Mouse (Mus musculus) megakaryocyte, embryonic 14.5 days (primary cell): ENCODE data around the gene Gm4869. TPM values are rescaled to one million over a fixed set of nuclear protein-coding genes. Genes with fewer than 3 reads are reported as not detected.
A peak's percentile ranks its signal among the peaks of the same experiment; 100 is the strongest.

Experiments used
- H3K27me3 ChIP-seq: replicated peaks from 2 replicates; pipeline ENCODE3; 2012; ENCODE audit warnings: inconsistent platforms
- H3K36me3 ChIP-seq: replicated peaks from 2 replicates; pipeline ENCODE3; 2012; ENCODE audit warnings: low read length, inconsistent platforms, mixed read lengths
- H3K4me1 ChIP-seq: 2 replicates; pipeline ENCODE4 v1.6.1; 2012; ENCODE audit warnings: inconsistent platforms
- H3K4me3 ChIP-seq: replicated peaks from 2 replicates; pipeline ENCODE3; 2012; ENCODE audit warnings: moderate library complexity, mild to moderate bottlenecking, inconsistent platforms
- H3K9me3 ChIP-seq: 2 replicates; pipeline ENCODE4 v1.6.1; 2012; ENCODE audit warnings: inconsistent platforms
- FLI1 ChIP-seq: IDR thresholded peaks from 2 replicates; pipeline ENCODE4 v1.6.1; 2012; ENCODE audit warnings: low read length, inconsistent platforms, mixed read lengths
- GATA1 ChIP-seq: IDR thresholded peaks from 3 replicates; pipeline ENCODE4 v1.6.1; 2012; ENCODE audit warnings: mixed read lengths, low read length, inconsistent platforms, borderline replicate concordance
- polyA plus RNA-seq: library from polyadenylated mRNA; stranded (reverse); fragments of >175 nt; gene quantifications from 2 replicates; pipeline ENCODE4 v1.2.3, GENCODE M21; 2012; ENCODE audit warnings: low replicate concordance; ENCODE audit not compliant: insufficient read depth

Gm4869 gene
- polyA plus RNA-seq, 1 experiment, result 0.03 TPM

GRCm38 (mm10) chr5:140517921-140518230 is 72.4 kb downstream of the Gm4869 start:
- Histone ChIP-seq H3K4me1 (peaks cover 96% of the 10 kb centered on the region), H3K9me3 (no peaks in the 10 kb centered on the region), H3K27me3 (no peaks in the 10 kb centered on the region), H3K4me3 (peak overlapping the region; percentile 55), H3K36me3 (peaks cover 82% of the 10 kb centered on the region)
- TF ChIP-seq FLI1, result no peak
- TF ChIP-seq GATA1, result no peak

- H3K9me3 ChIP-seq, result no peaks in the 10 kb centered on the region
- no peaks in the 10 kb centered on the region for H3K27me3 ChIP-seq
- peaks cover 85% of the 10 kb centered on the region for H3K4me1 ChIP-seq
- H3K4me3 ChIP-seq, result peak overlapping the region; percentile 42
- TF ChIP-seq GATA1 (no peak), FLI1 (no peak)
- peaks cover 87% of the 10 kb centered on the region for H3K36me3 ChIP-seq
These were observed 75.8 kb downstream of the Gm4869 start for GRCm38 (mm10) chr5:140521196-140521595.

- TF ChIP-seq GATA1, result no peak
- no peak for TF ChIP-seq FLI1
- Histone ChIP-seq H3K36me3 (peaks cover 73% of the 10 kb centered on the region), H3K4me3 (no peak overlapping the region)
These were observed 81.3 kb downstream of the Gm4869 start for GRCm38 (mm10) chr5:140526754-140527153.

GRCm38 (mm10) chr5:140538111-140538683 is 92.8 kb downstream of the Gm4869 start:
- Histone ChIP-seq H3K9me3 (no peaks in the 10 kb centered on the region), H3K36me3 (no peaks in the 10 kb centered on the region), H3K4me1 (peaks cover 33% of the 10 kb centered on the region), H3K27me3 (peaks cover 12% of the 10 kb centered on the region), H3K4me3 (no peak overlapping the region)
- no peak for TF ChIP-seq GATA1
- no peak for TF ChIP-seq FLI1

More at GRCm38 (mm10) chr5:140526754-140527153, 81.3 kb downstream of the Gm4869 start:
- peaks cover 42% of the 10 kb centered on the region for H3K4me1 ChIP-seq
- 0 out of 2 replicates have a peak, but pooled peaks cover 2% of the 10 kb centered on the region for H3K9me3 ChIP-seq
- no peaks in the 10 kb centered on the region for H3K27me3 ChIP-seq

- TF ChIP-seq GATA1 (no peak), FLI1 (no peak)
- Histone ChIP-seq H3K27me3 (peaks cover 18% of the 10 kb centered on the region), H3K36me3 (no peaks in the 10 kb centered on the region), H3K4me1 (peaks cover 33% of the 10 kb centered on the region), H3K4me3 (no peak overlapping the region), H3K9me3 (no peaks in the 10 kb centered on the region)
These were observed 94.7 kb downstream of the Gm4869 start for GRCm38 (mm10) chr5:140540106-140540505.

GRCm38 (mm10) chr5:140542811-140543575 is 97.5 kb downstream of the Gm4869 start:
- H3K36me3 ChIP-seq, result no peaks in the 10 kb centered on the region
- no peak overlapping the region for H3K4me3 ChIP-seq
- peaks cover 15% of the 10 kb centered on the region for H3K4me1 ChIP-seq
- H3K9me3 ChIP-seq, result no peaks in the 10 kb centered on the region
- peaks cover 26% of the 10 kb centered on the region for H3K27me3 ChIP-seq
- TF ChIP-seq FLI1, result no peak
- no peak for TF ChIP-seq GATA1

Other genes with a start within 250 kb of the Gm4869 start
- gene Mad1l1, start 124.1 kb upstream of the Gm4869 start, polyA plus RNA-seq, result 10.3 and 23.3 TPM in 2 replicates
- gene Nudt1, start 124.0 kb upstream of the Gm4869 start, polyA plus RNA-seq, result 21.0 TPM in 1 of 2 replicates, not detected in the other
- 6.7 TPM in 1 of 2 replicates, not detected in the other for gene Mrm2, start 113.7 kb upstream of the Gm4869 start, polyA plus RNA-seq
- 7.2 and 17.8 TPM in 2 replicates for gene Snx8, start 56.4 kb upstream of the Gm4869 start, polyA plus RNA-seq
- 18.7 and 48.8 TPM in 2 replicates for gene Eif3b, start 26.3 kb upstream of the Gm4869 start, polyA plus RNA-seq
- 145 and 281 TPM in 2 replicates for gene Chst12, start 59.9 kb downstream of the Gm4869 start, polyA plus RNA-seq
- gene Grifin, start 119.4 kb downstream of the Gm4869 start, polyA plus RNA-seq, result 0.77 TPM in 1 of 2 replicates, not detected in the other
- 7.3 and 31.9 TPM in 2 replicates for gene Lfng, start 161.7 kb downstream of the Gm4869 start, polyA plus RNA-seq
- 302 and 455 TPM in 2 replicates for gene Ttyh3, start 203.4 kb downstream of the Gm4869 start, polyA plus RNA-seq